Mouse (Mus musculus): ENCODE data around the gene H1foo. TPM values are rescaled to one million over a fixed set of nuclear protein-coding genes. Genes with fewer than 3 reads are reported as not detected.

Gene H1foo
- polyA plus RNA-seq, 1 experiment from 2014 or later, result not detected

- H3K27ac ChIP-seq, result no peak overlapping the region
- WGBS, result 62% methylated on average over 8 of the region's 8 CpGs
- ATAC-seq (ENCODE audit: low FRiP score, low read depth), result no peak
- no peak overlapping the region for H3K4me2 ChIP-seq (replicated peaks)
- peaks cover 4% of the 10 kb centered on the region; the same call in 1 of the 2 replicates for H3K27me3 ChIP-seq
- H3K4me1 ChIP-seq, result peaks cover 24% of the 10 kb centered on the region
- H3K9ac ChIP-seq, result no peak overlapping the region
- no peak overlapping the region for H3K4me3 ChIP-seq
- no peaks in the 10 kb centered on the region for H3K9me3 ChIP-seq
- H3K36me3 ChIP-seq, result no peaks in the 10 kb centered on the region
These were observed 33.9 kb downstream of the H1foo start for GRCm38 (mm10) chr6:115978596-115978995.

- Histone ChIP-seq H3K4me1 (peaks cover 50% of the 10 kb centered on the region), H3K27me3 (peaks cover 1% of the 10 kb centered on the region; the same call in 1 of the 2 replicates), H3K4me3 (no peak overlapping the region), H3K27ac (no peak overlapping the region), H3K36me3 (no peaks in the 10 kb centered on the region), H3K4me2 (replicated peaks) (no peak overlapping the region), H3K9ac (no peak overlapping the region), H3K9me3 (no peaks in the 10 kb centered on the region)
- 62% methylated on average over 7 of the region's 7 CpGs for whole genome bisulfite sequencing
- no peak for ATAC-seq (ENCODE audit: low FRiP score, low read depth)
These were observed 38.2 kb downstream of the H1foo start for GRCm38 (mm10) chr6:115982889-115983288.

- peaks cover 50% of the 10 kb centered on the region for H3K4me1 ChIP-seq
- 0 out of 2 replicates have a peak overlapping the region, but pooled peaks have one; percentile 0 for H3K9ac ChIP-seq
- no peak for ATAC-seq (ENCODE audit: low FRiP score, low read depth)
These were observed 38.7 kb downstream of the H1foo start for GRCm38 (mm10) chr6:115983306-115984038.

GRCm38 (mm10) chr6:115984580-115984979 is 39.8 kb downstream of the H1foo start:
- ATAC-seq (ENCODE audit: low FRiP score, low read depth), result no peak
- Histone ChIP-seq H3K4me1 (peaks cover 50% of the 10 kb centered on the region), H3K27me3 (peaks cover 13% of the 10 kb centered on the region; the same call in 1 of the 2 replicates), H3K36me3 (no peaks in the 10 kb centered on the region), H3K4me3 (no peak overlapping the region), H3K4me2 (replicated peaks) (peak overlapping the region; percentile 39; the same call in 1 of the 2 replicates), H3K27ac (no peak overlapping the region), H3K9me3 (no peaks in the 10 kb centered on the region), H3K9ac (no peak overlapping the region)
- WGBS, result 81% methylated on average over 7 of the region's 7 CpGs

More at GRCm38 (mm10) chr6:115983306-115984038, 38.7 kb downstream of the H1foo start:
- H3K27me3 ChIP-seq, result peaks cover 4% of the 10 kb centered on the region; the same call in 1 of the 2 replicates
- no peaks in the 10 kb centered on the region for H3K9me3 ChIP-seq
- H3K36me3 ChIP-seq, result no peaks in the 10 kb centered on the region
- no peak overlapping the region for H3K4me3 ChIP-seq
- H3K27ac ChIP-seq, result no peak overlapping the region
- no peak overlapping the region for H3K4me2 ChIP-seq (replicated peaks)
- 39% methylated on average over 12 of the region's 12 CpGs for WGBS

GRCm38 (mm10) chr6:115985622-115986021 is 40.9 kb downstream of the H1foo start:
- ATAC-seq (ENCODE audit: low FRiP score, low read depth), result no peak
- Histone ChIP-seq H3K9ac (0 out of 2 replicates have a peak overlapping the region, but pooled peaks have one; percentile 35), H3K4me1 (peaks cover 50% of the 10 kb centered on the region), H3K27ac (no peak overlapping the region; the same call in 1 of the 2 replicates), H3K4me2 (replicated peaks) (peak overlapping the region; percentile 39), H3K9me3 (no peaks in the 10 kb centered on the region), H3K36me3 (no peaks in the 10 kb centered on the region), H3K4me3 (no peak overlapping the region), H3K27me3 (peaks cover 17% of the 10 kb centered on the region)
- 52% methylated on average over 9 of the region's 9 CpGs for WGBS

- no peak overlapping the region for H3K4me3 ChIP-seq
- H3K9me3 ChIP-seq, result no peaks in the 10 kb centered on the region
- H3K27ac ChIP-seq, result no peak overlapping the region; the same call in 1 of the 2 replicates
- H3K36me3 ChIP-seq, result no peaks in the 10 kb centered on the region
- 0 out of 2 replicates have a peak, but pooled peaks have one; percentile 10 for ATAC-seq (ENCODE audit: low FRiP score, low read depth)
- WGBS, result 36% methylated on average over 12 of the region's 12 CpGs
- H3K9ac ChIP-seq, result peak overlapping the region; percentile 57; the same call in 1 of the 2 replicates
- peaks cover 57% of the 10 kb centered on the region for H3K4me1 ChIP-seq
- peak overlapping the region; percentile 39 for H3K4me2 ChIP-seq (replicated peaks)
- H3K27me3 ChIP-seq, result peaks cover 27% of the 10 kb centered on the region
These were observed 41.8 kb downstream of the H1foo start for GRCm38 (mm10) chr6:115986472-115987095.

- Histone ChIP-seq H3K27ac (no peak overlapping the region), H3K4me1 (peaks cover 62% of the 10 kb centered on the region), H3K9ac (peak overlapping the region; percentile 57; the same call in 1 of the 2 replicates), H3K4me3 (no peak overlapping the region), H3K27me3 (peaks cover 33% of the 10 kb centered on the region), H3K36me3 (no peaks in the 10 kb centered on the region), H3K4me2 (replicated peaks) (peak overlapping the region; percentile 39), H3K9me3 (no peaks in the 10 kb centered on the region)
- WGBS, result 42% methylated on average over 9 of the region's 9 CpGs
- ATAC-seq (ENCODE audit: low FRiP score, low read depth), result no peak
These were observed 42.5 kb downstream of the H1foo start for GRCm38 (mm10) chr6:115987096-115987747.

GRCm38 (mm10) chr6:115989032-115989431 is 44.3 kb downstream of the H1foo start:
- no peaks in the 10 kb centered on the region for H3K9me3 ChIP-seq
- no peaks in the 10 kb centered on the region for H3K36me3 ChIP-seq
- 74% methylated on average over 5 of the region's 5 CpGs for WGBS
- peaks cover 62% of the 10 kb centered on the region for H3K4me1 ChIP-seq
- no peak for ATAC-seq (ENCODE audit: low FRiP score, low read depth)
- H3K4me3 ChIP-seq, result no peak overlapping the region
- H3K27me3 ChIP-seq, result peaks cover 51% of the 10 kb centered on the region
- peak overlapping the region; percentile 27 for H3K4me2 ChIP-seq (replicated peaks)
- H3K27ac ChIP-seq, result no peak overlapping the region
- H3K9ac ChIP-seq, result peak overlapping the region; percentile 19; the same call in 1 of the 2 replicates

- Histone ChIP-seq H3K4me3 (no peak overlapping the region), H3K36me3 (no peaks in the 10 kb centered on the region), H3K9ac (no peak overlapping the region), H3K4me2 (replicated peaks) (peak overlapping the region; percentile 27), H3K27me3 (peaks cover 56% of the 10 kb centered on the region), H3K27ac (no peak overlapping the region), H3K4me1 (peaks cover 66% of the 10 kb centered on the region), H3K9me3 (no peaks in the 10 kb centered on the region)
- WGBS, result 75% methylated on average over 4 of the region's 4 CpGs
- no peak for ATAC-seq (ENCODE audit: low FRiP score, low read depth)
These were observed 44.9 kb downstream of the H1foo start for GRCm38 (mm10) chr6:115989607-115990006.

GRCm38 (mm10) chr6:115990056-115990455 is 45.3 kb downstream of the H1foo start:
- no peak for ATAC-seq (ENCODE audit: low FRiP score, low read depth)
- H3K4me1 ChIP-seq, result peaks cover 61% of the 10 kb centered on the region
- peak overlapping the region; percentile 91; the same call in 1 of the 2 replicates for H3K4me2 ChIP-seq (replicated peaks)
- H3K27ac ChIP-seq, result no peak overlapping the region
- no peak overlapping the region for H3K9ac ChIP-seq
- peaks cover 56% of the 10 kb centered on the region for H3K27me3 ChIP-seq
- no peaks in the 10 kb centered on the region for H3K9me3 ChIP-seq
- H3K4me3 ChIP-seq, result no peak overlapping the region
- 81% methylated on average over 3 of the region's 3 CpGs for WGBS
- H3K36me3 ChIP-seq, result no peaks in the 10 kb centered on the region

GRCm38 (mm10) chr6:115990479-115990878 is 45.7 kb downstream of the H1foo start:
- Histone ChIP-seq H3K36me3 (no peaks in the 10 kb centered on the region), H3K27me3 (peaks cover 56% of the 10 kb centered on the region), H3K9me3 (no peaks in the 10 kb centered on the region), H3K4me3 (peak overlapping the region; percentile 61; the same call in 1 of the 2 replicates), H3K4me2 (replicated peaks) (peak overlapping the region; percentile 91; the same call in 1 of the 2 replicates), H3K4me1 (peaks cover 57% of the 10 kb centered on the region), H3K27ac (no peak overlapping the region), H3K9ac (peak overlapping the region; percentile 54; the same call in 1 of the 2 replicates)
- WGBS, result 85% methylated on average over 9 of the region's 9 CpGs
- ATAC-seq (ENCODE audit: low FRiP score, low read depth), result no peak

Measured in limb, embryonic 13.5 days (tissue).